Mouse (Mus musculus): ENCODE measurements around the gene BC051019. TPM values are rescaled to one million over a fixed set of nuclear protein-coding genes. Genes with fewer than 3 reads are reported as not detected.

Gene BC051019
- polyA plus RNA-seq, 1 experiment from 2014 or later: 0.70 TPM

DNA sequence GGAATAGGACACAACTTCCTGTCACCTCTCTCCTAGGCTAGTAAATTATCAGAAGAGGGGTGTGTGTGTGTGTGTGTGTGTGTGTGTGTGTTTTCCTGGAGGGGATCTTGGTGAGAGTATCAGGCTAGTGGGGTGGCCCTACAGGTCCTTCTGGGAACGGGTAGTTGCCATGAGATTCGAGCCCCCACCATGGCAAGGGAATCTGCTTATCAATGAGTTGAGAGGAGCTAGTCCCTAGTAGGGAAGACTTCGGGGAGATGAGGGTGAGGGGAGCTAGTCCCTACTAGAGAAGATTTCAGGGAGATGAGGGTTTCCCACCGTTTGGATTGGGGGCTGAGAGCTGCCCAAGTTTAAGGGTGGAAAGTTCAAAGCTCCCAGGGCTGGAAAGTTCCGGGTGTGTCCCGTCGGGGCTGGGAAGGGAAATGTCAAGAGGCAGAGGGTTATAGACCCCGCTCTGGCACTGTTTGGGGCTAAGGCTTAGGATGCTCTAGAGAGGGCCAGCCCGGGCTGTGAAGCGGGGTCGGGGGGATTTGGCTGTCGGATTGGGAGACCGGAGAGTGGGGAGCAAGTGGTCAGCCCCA is 27.9 kb upstream of the BC051019 start:
- ATAC-seq (ENCODE audit: low FRiP score): no peak
- DNase-seq (ENCODE audit: low spot score): no peak
- H3K4me1 ChIP-seq (replicated peaks; ENCODE audit: control insufficient read depth, insufficient read depth, low read length): peaks cover 16% of the 10 kb centered on the region
- H3K4me2 ChIP-seq (replicated peaks): peak overlapping the region; percentile 79
- H3K27me3 ChIP-seq (ENCODE audit: control insufficient read depth, insufficient read depth, low read length): no peaks in the 10 kb centered on the region
- peak overlapping the region; percentile 84 for H3K27ac ChIP-seq
- H3K9ac ChIP-seq: peak overlapping the region; percentile 80
- 6% methylated on average over 13 of the region's 13 CpGs for WGBS
- peaks cover 6% of the 10 kb centered on the region for H3K36me3 ChIP-seq (replicated peaks; ENCODE audit: control insufficient read depth, insufficient read depth)
- H3K4me3 ChIP-seq (replicated peaks; ENCODE audit: low read length): peak overlapping the region; percentile 52
- H3K9me3 ChIP-seq (ENCODE audit: control insufficient read depth, low read length): no peaks in the 10 kb centered on the region

- no peaks in the 10 kb centered on the region for H3K9me3 ChIP-seq (ENCODE audit: control insufficient read depth, low read length)
- no peaks in the 10 kb centered on the region for H3K27me3 ChIP-seq (ENCODE audit: control insufficient read depth, insufficient read depth, low read length)
- 68% methylated on average over 1 of the region's 1 CpGs for whole genome bisulfite sequencing
- H3K9ac ChIP-seq: no peak overlapping the region
- peaks cover 6% of the 10 kb centered on the region for H3K4me1 ChIP-seq (replicated peaks; ENCODE audit: control insufficient read depth, insufficient read depth, low read length)
- ATAC-seq (ENCODE audit: low FRiP score): no peak
- DNase-seq (ENCODE audit: low spot score): no peak
- no peak overlapping the region for H3K27ac ChIP-seq
- H3K4me3 ChIP-seq (replicated peaks; ENCODE audit: low read length): no peak overlapping the region
- peaks cover 42% of the 10 kb centered on the region for H3K36me3 ChIP-seq (replicated peaks; ENCODE audit: control insufficient read depth, insufficient read depth)
- no peak overlapping the region for H3K4me2 ChIP-seq (replicated peaks)
Observed at GRCm38 (mm10) chr7:109747747-109748146, 24.1 kb upstream of the BC051019 start.

DNA sequence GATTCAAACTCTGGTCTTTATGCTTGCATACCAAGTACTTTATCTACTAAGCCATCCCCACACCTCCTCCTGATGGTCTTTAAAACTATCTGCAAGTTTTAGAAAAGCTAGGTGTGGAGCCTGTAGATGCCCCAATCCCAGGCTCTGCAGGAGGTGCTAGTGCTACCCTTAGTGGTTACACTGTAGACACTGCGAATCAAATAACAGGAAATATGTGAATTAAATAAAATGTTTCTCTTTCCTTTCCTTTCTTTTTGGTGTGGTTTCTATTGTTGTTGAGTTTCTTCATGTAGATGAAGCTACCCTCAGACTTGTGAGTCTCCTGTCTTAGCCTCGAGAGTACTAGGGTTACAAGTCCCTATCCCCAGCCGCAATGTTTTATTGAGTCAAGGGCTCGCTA is 18.1 kb upstream of the BC051019 start:
- 93% methylated on average over 4 of the region's 4 CpGs for WGBS
- Histone ChIP-seq H3K4me2 (replicated peaks) (no peak overlapping the region), H3K27me3 (ENCODE audit: control insufficient read depth, insufficient read depth, low read length) (no peaks in the 10 kb centered on the region), H3K36me3 (replicated peaks; ENCODE audit: control insufficient read depth, insufficient read depth) (peaks cover 91% of the 10 kb centered on the region), H3K9ac (no peak overlapping the region), H3K4me1 (replicated peaks; ENCODE audit: control insufficient read depth, insufficient read depth, low read length) (no peaks in the 10 kb centered on the region), H3K27ac (no peak overlapping the region), H3K4me3 (replicated peaks; ENCODE audit: low read length) (no peak overlapping the region), H3K9me3 (ENCODE audit: control insufficient read depth, low read length) (no peaks in the 10 kb centered on the region)
- ATAC-seq (ENCODE audit: low FRiP score) (no peak), DNase-seq (ENCODE audit: low spot score) (no peak)

DNA sequence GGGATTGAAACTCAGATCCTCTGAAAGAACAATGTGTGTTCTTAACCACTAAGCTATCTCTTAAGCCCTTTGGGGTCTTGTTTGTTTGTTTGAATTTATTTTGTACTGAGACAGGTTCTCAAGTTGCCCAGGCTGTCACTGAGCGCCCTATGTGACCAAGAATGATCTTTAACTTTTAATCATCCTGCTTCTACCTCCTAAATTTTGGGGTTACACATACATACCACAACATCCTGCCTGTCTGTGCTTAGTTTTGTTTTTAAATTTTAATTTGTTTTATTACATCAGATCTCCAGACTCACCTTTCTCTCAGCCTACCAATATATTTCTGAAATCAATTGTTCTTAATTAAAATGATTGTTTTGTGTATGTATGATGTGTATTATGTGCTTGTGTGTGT is 17.4 kb upstream of the BC051019 start:
- H3K4me3 ChIP-seq (replicated peaks; ENCODE audit: low read length): no peak overlapping the region

GRCm38 (mm10) chr7:109739822-109740370 is 16.2 kb upstream of the BC051019 start:
- no peaks in the 10 kb centered on the region for H3K27me3 ChIP-seq (ENCODE audit: control insufficient read depth, insufficient read depth, low read length)
- H3K36me3 ChIP-seq (replicated peaks; ENCODE audit: control insufficient read depth, insufficient read depth): peaks cover 92% of the 10 kb centered on the region
- H3K9me3 ChIP-seq (ENCODE audit: control insufficient read depth, low read length): no peaks in the 10 kb centered on the region
- no peak overlapping the region for H3K9ac ChIP-seq
- ATAC-seq (ENCODE audit: low FRiP score) (no peak), DNase-seq (ENCODE audit: low spot score) (no peak)
- no peak overlapping the region for H3K4me2 ChIP-seq (replicated peaks)
- H3K27ac ChIP-seq: no peak overlapping the region
- H3K4me3 ChIP-seq (replicated peaks; ENCODE audit: low read length): no peak overlapping the region
- 94% methylated on average over 5 of the region's 5 CpGs for WGBS
- H3K4me1 ChIP-seq (replicated peaks; ENCODE audit: control insufficient read depth, insufficient read depth, low read length): no peaks in the 10 kb centered on the region

More for the DNA sequence above, 17.4 kb upstream of the BC051019 start:
- Histone ChIP-seq H3K27me3 (ENCODE audit: control insufficient read depth, insufficient read depth, low read length) (no peaks in the 10 kb centered on the region), H3K4me1 (replicated peaks; ENCODE audit: control insufficient read depth, insufficient read depth, low read length) (no peaks in the 10 kb centered on the region), H3K27ac (no peak overlapping the region), H3K9ac (no peak overlapping the region), H3K36me3 (replicated peaks; ENCODE audit: control insufficient read depth, insufficient read depth) (peaks cover 91% of the 10 kb centered on the region), H3K9me3 (ENCODE audit: control insufficient read depth, low read length) (no peaks in the 10 kb centered on the region), H3K4me2 (replicated peaks) (no peak overlapping the region)
- ATAC-seq (ENCODE audit: low FRiP score): no peak
- WGBS: 93% methylated on average over 1 of the region's 1 CpGs
- DNase-seq (ENCODE audit: low spot score): no peak

GRCm38 (mm10) chr7:109734806-109735205 is 11.2 kb upstream of the BC051019 start:
- ATAC-seq (ENCODE audit: low FRiP score): no peak
- H3K4me1 ChIP-seq (replicated peaks; ENCODE audit: control insufficient read depth, insufficient read depth, low read length): no peaks in the 10 kb centered on the region
- 89% methylated on average over 4 of the region's 4 CpGs for WGBS
- H3K27ac ChIP-seq: no peak overlapping the region
- H3K4me3 ChIP-seq (replicated peaks; ENCODE audit: low read length): no peak overlapping the region
- no peak overlapping the region for H3K9ac ChIP-seq
- DNase-seq (ENCODE audit: low spot score): no peak
- H3K9me3 ChIP-seq (ENCODE audit: control insufficient read depth, low read length): no peaks in the 10 kb centered on the region
- peaks cover 49% of the 10 kb centered on the region for H3K36me3 ChIP-seq (replicated peaks; ENCODE audit: control insufficient read depth, insufficient read depth)
- H3K4me2 ChIP-seq (replicated peaks): no peak overlapping the region
- H3K27me3 ChIP-seq (ENCODE audit: control insufficient read depth, insufficient read depth, low read length): no peaks in the 10 kb centered on the region

DNA sequence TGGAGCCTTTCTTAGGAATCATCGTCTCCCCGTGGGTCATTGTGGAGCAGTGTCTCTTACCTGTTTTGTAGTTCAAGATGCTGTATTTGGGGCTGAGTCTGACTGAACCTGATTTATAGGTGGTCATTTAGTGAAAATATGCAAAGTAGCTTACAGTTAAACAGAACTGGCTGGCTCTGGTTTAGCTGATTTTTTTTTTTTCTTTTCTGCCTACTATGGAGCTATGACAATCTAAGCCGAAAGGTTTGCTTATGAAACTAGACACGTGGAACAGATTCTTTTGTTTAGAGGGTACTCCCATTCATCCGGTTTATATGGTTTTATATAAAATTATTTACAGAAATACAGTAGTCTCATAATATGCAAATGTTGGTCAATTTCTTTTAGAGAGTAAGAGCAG is 8.0 kb upstream of the BC051019 start, which contains the start of gene Ascl3:
TSS of gene Ascl3 (minus strand) at position 101 of the 400 bp plus-strand sequence.
- Histone ChIP-seq H3K4me3 (replicated peaks; ENCODE audit: low read length) (no peak within 1 kb of the TSS), H3K27me3 (ENCODE audit: control insufficient read depth, insufficient read depth, low read length) (no peaks in the 10 kb centered on the region), H3K4me1 (replicated peaks; ENCODE audit: control insufficient read depth, insufficient read depth, low read length) (no peaks in the 10 kb centered on the region), H3K4me2 (replicated peaks) (no peak within 1 kb of the TSS), H3K27ac (no peak within 1 kb of the TSS), H3K36me3 (replicated peaks; ENCODE audit: control insufficient read depth, insufficient read depth) (peaks cover 23% of the 10 kb centered on the region), H3K9ac (no peak within 1 kb of the TSS), H3K9me3 (ENCODE audit: control insufficient read depth, low read length) (no peaks in the 10 kb centered on the region)
- WGBS: 88% methylated on average over 5 of the region's 5 CpGs
- DNase-seq (ENCODE audit: low spot score) (no peak), ATAC-seq (ENCODE audit: low FRiP score) (no peak)

GRCm38 (mm10) chr7:109723114-109723513 is 536 bp downstream of the BC051019 start:
- DNase-seq (ENCODE audit: low spot score) (no peak), ATAC-seq (ENCODE audit: low FRiP score) (no peak)
- Histone ChIP-seq H3K4me3 (replicated peaks; ENCODE audit: low read length) (no peak overlapping the region), H3K9ac (no peak overlapping the region), H3K4me1 (replicated peaks; ENCODE audit: control insufficient read depth, insufficient read depth, low read length) (no peaks in the 10 kb centered on the region), H3K36me3 (replicated peaks; ENCODE audit: control insufficient read depth, insufficient read depth) (no peaks in the 10 kb centered on the region), H3K27me3 (ENCODE audit: control insufficient read depth, insufficient read depth, low read length) (no peaks in the 10 kb centered on the region), H3K27ac (no peak overlapping the region), H3K9me3 (ENCODE audit: control insufficient read depth, low read length) (no peaks in the 10 kb centered on the region), H3K4me2 (replicated peaks) (no peak overlapping the region)
- WGBS: 94% methylated on average over 8 of the region's 8 CpGs

GRCm38 (mm10) chr7:109722618-109723017 is 1.0 kb downstream of the BC051019 start:
- Histone ChIP-seq H3K4me2 (replicated peaks) (no peak overlapping the region), H3K27ac (no peak overlapping the region), H3K27me3 (ENCODE audit: control insufficient read depth, insufficient read depth, low read length) (no peaks in the 10 kb centered on the region), H3K9me3 (ENCODE audit: control insufficient read depth, low read length) (no peaks in the 10 kb centered on the region), H3K36me3 (replicated peaks; ENCODE audit: control insufficient read depth, insufficient read depth) (no peaks in the 10 kb centered on the region), H3K4me1 (replicated peaks; ENCODE audit: control insufficient read depth, insufficient read depth, low read length) (no peaks in the 10 kb centered on the region), H3K9ac (no peak overlapping the region), H3K4me3 (replicated peaks; ENCODE audit: low read length) (no peak overlapping the region)
- WGBS: 90% methylated on average over 2 of the region's 2 CpGs
- DNase-seq (ENCODE audit: low spot score) (no peak), ATAC-seq (ENCODE audit: low FRiP score) (no peak)

DNA sequence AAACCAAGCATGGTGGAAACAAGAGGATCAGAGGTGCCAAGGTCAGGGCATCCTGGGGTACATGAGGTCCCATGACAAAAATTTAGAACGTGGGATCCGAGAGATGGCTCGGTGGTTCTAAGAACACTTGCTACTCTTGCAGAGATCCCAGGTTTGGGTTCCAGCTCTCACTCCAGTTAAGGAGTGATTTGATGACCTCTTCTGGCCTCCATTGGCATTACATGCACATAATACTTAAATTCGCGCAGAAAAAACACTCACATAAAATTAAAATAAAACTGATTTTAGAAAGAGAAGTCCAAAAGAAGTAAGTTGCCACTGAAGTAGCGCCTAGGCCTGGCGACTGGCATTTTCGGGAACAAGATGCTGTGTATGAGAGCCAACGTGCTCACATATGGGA is 4.4 kb downstream of the BC051019 start:
- H3K27me3 ChIP-seq (ENCODE audit: control insufficient read depth, insufficient read depth, low read length): no peaks in the 10 kb centered on the region
- H3K9me3 ChIP-seq (ENCODE audit: control insufficient read depth, low read length): no peaks in the 10 kb centered on the region
- DNase-seq (ENCODE audit: low spot score): peak; percentile 63
- no peaks in the 10 kb centered on the region for H3K4me1 ChIP-seq (replicated peaks; ENCODE audit: control insufficient read depth, insufficient read depth, low read length)
- ATAC-seq (ENCODE audit: low FRiP score): no peak
- no peak overlapping the region for H3K27ac ChIP-seq
- H3K4me2 ChIP-seq (replicated peaks): no peak overlapping the region
- H3K4me3 ChIP-seq (replicated peaks; ENCODE audit: low read length): no peak overlapping the region
- 71% methylated on average over 9 of the region's 9 CpGs for WGBS
- H3K9ac ChIP-seq: no peak overlapping the region
- H3K36me3 ChIP-seq (replicated peaks; ENCODE audit: control insufficient read depth, insufficient read depth): no peaks in the 10 kb centered on the region

Measured in hindbrain, embryonic 14.5 days (tissue).